Mouse (Mus musculus) neural tube, embryonic 15.5 days (tissue): ENCODE results near the gene Wdr81. TPM values are rescaled to one million over a fixed set of nuclear protein-coding genes. Genes with fewer than 3 reads are reported as not detected.
"Not testable (repeated sequence)": the region's sequence is repeated elsewhere in the genome, so short reads cannot be mapped to it uniquely, and the experiment has no call there.

Experiments used
- ATAC-seq: fragments of 200-750 bp; cut with Nextera tagmentation; 2 replicates; pipeline ENCODE4 v1.8.0; 2017; ENCODE audit warnings: mild to moderate bottlenecking, moderate TSS enrichment, moderate library complexity; ENCODE audit not compliant: low FRiP score
- H3K27ac ChIP-seq: fragments of 300-500 bp; sonication (generic); replicated peaks from 2 replicates; pipeline ENCODE4 v1.5.1; 2015; ENCODE audit warnings: mild to moderate bottlenecking, inconsistent platforms
- H3K27me3 ChIP-seq: fragments of 300-500 bp; sonication (generic); replicated peaks from 2 replicates; pipeline ENCODE4 v1.6.1; 2015; ENCODE audit warnings: inconsistent platforms
- H3K36me3 ChIP-seq: fragments of 300-500 bp; sonication (generic); 2 replicates; pipeline ENCODE4 v1.6.1; 2015; ENCODE audit warnings: inconsistent platforms
- H3K4me1 ChIP-seq: fragments of 300-500 bp; sonication (generic); 2 replicates; pipeline ENCODE4 v1.6.1; 2015; ENCODE audit warnings: inconsistent platforms
- H3K4me2 ChIP-seq: fragments of 300-500 bp; sonication (generic); 2 replicates; pipeline ENCODE4 v1.6.1; 2015; ENCODE audit warnings: inconsistent platforms, mild to moderate bottlenecking, moderate library complexity
- H3K4me3 ChIP-seq: fragments of 300-500 bp; sonication (generic); replicated peaks from 2 replicates; pipeline ENCODE4 v1.5.1; 2015; ENCODE audit warnings: mild to moderate bottlenecking, inconsistent platforms
- H3K9ac ChIP-seq: fragments of 300-500 bp; sonication (generic); replicated peaks from 2 replicates; pipeline ENCODE4 v1.6.1; 2015; ENCODE audit warnings: mild to moderate bottlenecking, inconsistent platforms
- H3K9me3 ChIP-seq: fragments of 300-500 bp; sonication (generic); replicated peaks from 2 replicates; pipeline ENCODE4 v1.6.1; 2016; ENCODE audit warnings: inconsistent platforms
- WGBS: fragments of 180-500 bp; shearing (Covaris S2); methylation state at CpG from one replicate; pipeline ENCODE4 v1.1.7; 2015; ENCODE audit warnings: mixed read lengths; 5-methylcytosine and 5-hydroxymethylcytosine counted together
- polyA plus RNA-seq: library from polyadenylated mRNA; unstranded; fragments of >200 nt; fragmentation: Nextera tagmentation; extraction: Ambion mirVana; gene quantifications from 2 replicates; pipeline ENCODE4 v1.2.1, GENCODE M21; 2015

The Wdr81 gene
- polyA plus RNA-seq, 1 experiment from 2014 or later, result 6.3 TPM

DNA sequence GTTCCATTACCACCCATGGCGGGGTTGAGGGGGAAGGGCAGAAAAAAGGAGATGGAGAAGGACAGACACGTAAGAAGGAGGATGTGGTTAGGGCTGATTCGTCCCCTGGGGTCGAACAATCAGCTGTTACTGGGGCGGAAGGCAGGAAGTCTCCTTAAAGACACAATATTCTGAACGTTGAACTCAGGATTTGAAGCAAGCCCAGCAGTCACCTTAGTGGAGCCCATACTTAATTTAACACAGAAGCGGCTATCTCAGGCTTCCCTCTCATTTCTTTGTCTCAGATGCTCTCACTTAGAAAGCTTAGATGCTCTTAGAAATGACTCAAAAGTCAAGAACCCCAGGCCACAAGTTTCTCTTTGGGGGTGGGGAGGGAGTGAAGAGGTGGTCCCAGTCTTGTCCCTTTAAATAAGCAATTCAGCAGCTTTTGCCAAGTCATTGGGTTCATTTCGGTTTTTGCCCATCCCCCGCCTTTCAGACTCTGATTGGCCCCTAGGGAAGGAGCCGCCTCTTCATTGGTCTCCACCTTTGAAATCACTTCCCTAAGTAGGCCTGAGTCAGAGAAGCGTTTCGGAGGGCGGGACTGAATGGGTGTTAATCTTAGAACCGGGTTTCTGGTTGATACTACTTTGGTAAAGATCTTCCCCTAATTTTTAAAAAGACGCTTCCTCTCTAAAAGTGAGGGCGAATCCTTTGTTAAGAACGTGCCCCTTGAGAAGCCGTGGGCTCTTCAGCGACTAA lies 5.8 kb upstream of the Wdr81 start:
- Histone ChIP-seq H3K4me3 (peak overlapping the region; percentile 86), H3K36me3 (peaks cover 10% of the 10 kb centered on the region), H3K9ac (peak overlapping the region; percentile 43), H3K27ac (peak overlapping the region; percentile 89), H3K9me3 (no peaks in the 10 kb centered on the region), H3K4me1 (peaks cover 36% of the 10 kb centered on the region), H3K4me2 (peak overlapping the region; percentile 99), H3K27me3 (no peaks in the 10 kb centered on the region)
- peak; percentile 33; the same call in 1 of the 2 replicates for ATAC-seq
- WGBS, result 2% methylated on average over 19 of the region's 19 CpGs

DNA sequence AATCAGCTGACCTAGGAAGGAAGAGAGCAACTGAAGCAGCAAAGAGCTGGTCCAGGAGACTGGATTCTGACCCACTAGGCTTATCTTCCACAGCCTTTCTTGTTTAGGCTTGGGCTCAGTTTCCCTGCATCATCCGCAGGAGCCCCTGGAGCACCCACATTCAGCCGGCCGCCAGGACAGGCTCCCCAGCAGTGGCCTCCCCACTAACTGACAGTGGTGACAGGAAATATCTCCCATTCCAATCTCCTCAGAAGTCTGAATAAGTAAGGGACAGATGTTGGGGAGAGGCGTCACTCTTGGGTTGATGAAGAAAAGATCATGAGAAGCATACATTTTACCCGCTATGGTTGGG lies 5.2 kb upstream of the Wdr81 start:
- Histone ChIP-seq H3K4me3 (0 out of 2 replicates have a peak overlapping the region, but pooled peaks have one; percentile 86), H3K9me3 (no peaks in the 10 kb centered on the region), H3K9ac (no peak overlapping the region), H3K4me2 (peak overlapping the region; percentile 99), H3K4me1 (peaks cover 42% of the 10 kb centered on the region), H3K36me3 (peaks cover 4% of the 10 kb centered on the region), H3K27ac (peak overlapping the region; percentile 89), H3K27me3 (no peaks in the 10 kb centered on the region)
- WGBS, result 37% methylated on average over 5 of the region's 5 CpGs
- no peak for ATAC-seq

DNA sequence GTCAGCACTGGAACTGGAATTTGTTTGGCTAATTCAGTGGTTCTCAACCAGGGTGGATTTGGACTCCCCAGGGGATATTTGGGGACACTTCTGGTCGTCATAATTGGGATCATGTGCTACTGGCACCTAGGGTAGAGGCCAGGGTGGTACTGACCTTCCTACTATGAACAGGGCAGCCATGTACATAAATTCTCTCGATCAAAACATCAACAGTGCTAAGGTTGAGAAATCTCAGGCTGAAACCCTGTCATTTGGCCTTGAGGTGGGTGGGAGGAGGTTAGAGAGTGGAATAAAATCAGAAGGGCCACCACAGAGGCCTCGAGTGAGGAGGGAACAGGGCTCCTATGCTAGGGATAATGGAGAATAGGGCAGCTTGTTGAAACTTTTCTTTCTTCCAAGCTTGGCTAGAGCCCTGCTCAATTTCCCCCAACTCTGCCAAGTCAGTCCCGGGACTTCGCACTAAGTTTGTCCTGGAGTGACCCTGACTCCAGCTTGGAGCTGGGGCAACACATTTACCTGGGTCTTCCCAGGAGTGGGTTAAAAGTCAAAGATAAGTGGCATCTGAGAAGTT lies 4.7 kb upstream of the Wdr81 start:
- no peak for ATAC-seq
- no peak overlapping the region for H3K4me3 ChIP-seq
- H3K9ac ChIP-seq, result no peak overlapping the region
- H3K9me3 ChIP-seq, result no peaks in the 10 kb centered on the region
- H3K27me3 ChIP-seq, result no peaks in the 10 kb centered on the region
- H3K27ac ChIP-seq, result peak overlapping the region; percentile 89; the same call in 1 of the 2 replicates
- peaks cover 43% of the 10 kb centered on the region for H3K4me1 ChIP-seq
- WGBS, result 84% methylated on average over 5 of the region's 5 CpGs
- H3K4me2 ChIP-seq, result no peak overlapping the region; the same call in 1 of the 2 replicates
- no peaks in the 10 kb centered on the region for H3K36me3 ChIP-seq

DNA sequence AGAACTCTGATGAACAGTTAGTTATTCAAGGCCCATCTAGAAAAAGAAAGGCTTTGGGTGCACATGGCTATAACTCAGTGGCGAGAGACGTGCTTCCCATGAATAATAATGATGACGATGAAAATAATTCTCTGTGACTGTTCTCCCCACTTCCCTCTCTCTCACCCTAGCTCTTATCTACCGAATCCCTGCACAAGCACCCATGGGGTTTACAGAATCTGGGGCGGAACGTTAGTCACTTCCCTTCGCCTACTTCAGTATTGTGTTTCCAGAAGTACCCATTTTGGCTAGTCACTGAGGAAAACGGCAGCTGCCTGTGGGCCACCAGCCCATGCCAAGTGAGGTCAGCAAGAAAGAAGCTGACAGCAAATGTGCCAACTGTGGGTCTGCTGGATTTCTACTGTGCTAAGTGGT lies 4.1 kb upstream of the Wdr81 start:
- no peaks in the 10 kb centered on the region for H3K9me3 ChIP-seq
- H3K4me2 ChIP-seq, result no peak overlapping the region
- 88% methylated on average over 8 of the region's 8 CpGs for WGBS
- peaks cover 47% of the 10 kb centered on the region for H3K4me1 ChIP-seq
- no peak for ATAC-seq
- no peaks in the 10 kb centered on the region for H3K36me3 ChIP-seq
- H3K4me3 ChIP-seq, result no peak overlapping the region
- H3K27ac ChIP-seq, result no peak overlapping the region
- H3K9ac ChIP-seq, result no peak overlapping the region
- no peaks in the 10 kb centered on the region for H3K27me3 ChIP-seq

DNA sequence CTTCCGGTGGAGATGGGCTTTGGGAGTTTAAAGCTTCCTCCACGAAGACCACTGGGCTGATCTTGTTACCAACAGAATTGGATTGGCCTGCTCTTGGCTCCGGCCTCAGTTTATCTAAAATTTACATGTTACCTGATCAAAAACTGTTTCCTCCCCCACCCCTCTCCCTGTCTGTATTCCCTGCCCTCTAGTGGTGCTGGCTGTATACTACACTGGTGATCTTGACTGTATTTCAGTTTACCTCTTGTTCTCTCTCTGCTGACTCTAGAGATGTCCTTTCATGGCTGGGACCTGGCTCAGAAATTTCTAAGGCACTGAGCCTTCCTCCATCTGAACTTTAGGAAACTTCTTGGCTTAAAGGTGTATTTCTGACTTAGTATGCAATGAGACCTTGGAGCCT lies 3.7 kb upstream of the Wdr81 start:
- ATAC-seq, result no peak
- WGBS, result 12% methylated on average over 3 of the region's 3 CpGs
- no peak overlapping the region for H3K4me2 ChIP-seq

DNA sequence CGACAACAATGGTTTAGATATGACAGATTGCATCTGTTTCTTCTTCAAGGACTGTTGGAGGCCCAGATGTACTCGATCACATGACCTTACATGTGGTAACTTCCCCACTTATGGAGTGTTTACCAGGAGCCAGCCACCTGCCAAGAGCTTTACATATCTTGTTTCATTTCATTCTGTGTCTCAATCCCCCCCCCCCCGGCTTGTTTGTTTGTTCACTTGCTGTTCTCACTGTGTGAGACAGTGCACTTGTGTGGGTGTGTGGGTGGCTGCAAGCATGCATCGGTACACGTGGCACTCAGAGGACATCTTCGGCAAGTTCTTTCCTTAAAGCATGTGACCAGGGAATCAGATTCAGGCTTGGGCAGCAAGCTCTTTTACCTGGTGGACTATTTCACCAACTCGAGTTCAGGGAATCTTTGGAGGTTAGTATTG lies 1.9 kb upstream of the Wdr81 start:
- Histone ChIP-seq H3K4me2 (no peak overlapping the region), H3K4me1 (peaks cover 51% of the 10 kb centered on the region), H3K36me3 (0 out of 2 replicates have a peak, but pooled peaks cover under 1% of the 10 kb centered on the region), H3K9ac (no peak overlapping the region), H3K27ac (no peak overlapping the region), H3K27me3 (no peaks in the 10 kb centered on the region), H3K9me3 (no peaks in the 10 kb centered on the region), H3K4me3 (no peak overlapping the region)
- no peak for ATAC-seq
- WGBS, result 93% methylated on average over 7 of the region's 7 CpGs

More for the DNA sequence above, 3.7 kb upstream of the Wdr81 start:
- H3K27ac ChIP-seq, result no peak overlapping the region
- H3K36me3 ChIP-seq, result no peaks in the 10 kb centered on the region
- peaks cover 47% of the 10 kb centered on the region for H3K4me1 ChIP-seq
- no peaks in the 10 kb centered on the region for H3K27me3 ChIP-seq
- 0 out of 2 replicates have a peak overlapping the region, but pooled peaks have one; percentile 10 for H3K9ac ChIP-seq
- H3K9me3 ChIP-seq, result no peaks in the 10 kb centered on the region
- H3K4me3 ChIP-seq, result no peak overlapping the region

DNA sequence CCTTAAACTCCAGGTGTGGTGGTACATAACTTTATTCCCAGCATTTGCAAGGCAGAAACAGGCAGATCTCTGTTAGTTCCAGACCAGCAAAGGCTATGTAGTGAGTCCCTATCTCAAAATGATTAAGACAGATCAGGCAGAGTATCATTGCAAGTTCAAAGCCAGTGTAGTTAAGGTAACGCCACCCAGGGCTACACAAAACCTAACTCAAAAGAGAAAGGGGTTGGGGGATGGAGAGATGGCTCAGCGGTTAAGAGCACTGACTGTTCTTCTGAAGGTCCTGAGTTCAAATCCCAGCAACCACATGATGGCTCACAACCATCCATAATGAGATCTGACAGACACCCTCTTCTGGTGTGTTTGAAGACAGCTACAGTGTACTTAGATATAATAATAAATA lies 1.5 kb upstream of the Wdr81 start:
- H3K36me3 ChIP-seq, H3K9ac ChIP-seq, H3K27me3 ChIP-seq, ATAC-seq, H3K4me3 ChIP-seq, H3K9me3 ChIP-seq, H3K4me2 ChIP-seq, H3K27ac ChIP-seq: not testable (repeated sequence)
- WGBS, result 91% methylated on average over 2 of the region's 2 CpGs
- peaks cover 55% of the 10 kb centered on the region for H3K4me1 ChIP-seq

DNA sequence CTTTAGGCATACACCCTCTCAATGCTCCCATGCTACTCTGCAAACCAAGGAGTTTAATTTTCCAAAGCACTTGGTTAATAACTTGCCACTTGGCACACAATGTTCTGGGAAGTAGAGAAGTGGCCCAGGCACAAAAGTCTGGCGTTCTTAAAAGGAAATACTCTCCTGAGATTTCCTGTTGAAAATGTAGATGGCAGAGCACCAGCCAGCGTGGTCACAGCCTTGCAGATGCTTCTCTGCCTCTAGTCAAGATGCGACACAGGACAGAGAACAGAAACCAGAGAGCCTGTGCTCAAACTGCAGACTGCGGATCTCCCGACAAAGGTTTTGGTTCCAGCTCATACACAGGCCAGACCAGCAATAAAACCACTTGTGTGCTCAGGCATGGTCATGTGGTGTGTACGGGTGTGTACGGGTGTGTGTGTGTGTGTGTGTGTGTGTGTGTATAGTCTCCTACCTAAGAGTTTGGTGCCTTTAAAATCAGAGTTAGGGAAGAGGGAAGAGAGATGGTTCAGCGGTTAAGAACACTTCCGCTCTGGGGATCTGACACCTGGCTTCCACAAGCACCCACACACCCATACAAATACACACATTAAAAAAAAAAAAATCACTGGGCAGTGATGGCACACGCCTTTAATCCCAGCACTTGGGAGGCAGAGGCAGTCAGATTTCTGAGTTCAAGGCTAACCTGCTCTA lies 672 bp upstream of the Wdr81 start:
- peak overlapping the region; percentile 63 for H3K9ac ChIP-seq
- H3K36me3 ChIP-seq, result peaks cover 7% of the 10 kb centered on the region; the same call in 1 of the 2 replicates
- WGBS, result 77% methylated on average over 10 of the region's 10 CpGs
- H3K27ac ChIP-seq, result peak overlapping the region; percentile 70
- peak overlapping the region; percentile 66 for H3K4me3 ChIP-seq
- no peak for ATAC-seq
- no peaks in the 10 kb centered on the region for H3K9me3 ChIP-seq
- no peaks in the 10 kb centered on the region for H3K27me3 ChIP-seq
- peak overlapping the region; percentile 97 for H3K4me2 ChIP-seq
- peaks cover 57% of the 10 kb centered on the region for H3K4me1 ChIP-seq

DNA sequence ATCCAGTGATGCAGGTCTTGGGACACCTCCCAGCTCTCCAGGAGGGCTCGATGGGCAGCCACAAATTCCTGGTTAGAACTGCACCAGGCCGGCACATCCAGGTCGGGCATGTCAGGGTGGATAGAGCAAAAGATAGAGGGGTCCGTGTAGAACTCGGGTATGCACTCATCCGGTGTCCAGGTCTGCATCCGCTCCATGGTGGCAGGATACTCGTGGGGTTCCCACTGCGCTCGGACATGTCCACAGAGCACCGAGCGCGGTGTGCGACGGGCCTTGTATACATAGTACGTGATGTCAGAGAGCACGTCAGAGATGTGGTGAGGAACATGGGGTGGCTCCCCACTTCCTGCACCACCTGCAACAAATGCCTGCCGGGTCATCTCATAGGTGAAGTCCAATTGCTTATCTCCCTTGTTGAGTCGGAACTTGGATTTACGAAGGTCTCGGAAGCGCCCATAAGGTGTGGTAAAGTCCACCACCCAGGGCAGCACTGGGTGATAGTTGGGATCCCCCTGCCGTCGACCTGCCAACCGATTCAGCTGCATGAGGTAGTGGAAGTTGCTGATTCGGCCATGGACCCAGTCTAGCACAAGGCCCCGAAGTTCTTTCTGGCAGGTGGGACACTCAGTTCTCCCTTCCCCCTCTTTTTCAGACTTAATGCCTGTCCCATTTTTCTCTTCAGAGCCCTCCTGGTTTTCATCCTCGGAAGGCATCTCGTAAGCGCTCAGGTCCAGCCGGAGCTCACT lies 1.5 kb downstream of the Wdr81 start:
- H3K4me1 ChIP-seq, result peaks cover 50% of the 10 kb centered on the region
- no peak overlapping the region for H3K9ac ChIP-seq
- peaks cover 23% of the 10 kb centered on the region for H3K36me3 ChIP-seq
- H3K4me3 ChIP-seq, result no peak overlapping the region; the same call in 1 of the 2 replicates
- H3K27ac ChIP-seq, result no peak overlapping the region
- H3K4me2 ChIP-seq, result peak overlapping the region; percentile 97
- no peaks in the 10 kb centered on the region for H3K27me3 ChIP-seq
- no peak for ATAC-seq
- WGBS, result 93% methylated on average over 31 of the region's 31 CpGs
- H3K9me3 ChIP-seq, result no peaks in the 10 kb centered on the region

DNA sequence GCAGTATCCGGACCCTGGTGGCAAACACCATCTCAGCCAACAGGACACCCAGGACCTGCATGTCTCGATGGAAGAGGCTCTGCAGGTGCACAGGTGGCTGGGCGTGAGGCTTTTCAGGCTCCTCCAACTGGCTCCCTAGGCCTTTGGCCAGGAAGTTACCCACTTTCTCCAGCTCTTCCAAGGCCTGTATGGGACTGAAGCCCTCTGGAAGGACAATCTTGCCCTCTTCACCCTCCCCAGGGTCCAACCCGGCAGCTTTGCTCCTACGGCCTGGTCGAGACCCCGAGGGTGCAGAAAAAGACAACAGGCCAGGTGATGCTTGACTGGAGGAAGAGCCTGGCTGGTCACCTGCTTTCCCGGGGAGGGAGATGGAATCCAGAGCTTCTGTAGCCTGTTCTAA lies 2.4 kb downstream of the Wdr81 start:
- WGBS, result 95% methylated on average over 8 of the region's 8 CpGs
- Histone ChIP-seq H3K9ac (no peak overlapping the region), H3K27me3 (no peaks in the 10 kb centered on the region), H3K4me1 (peaks cover 50% of the 10 kb centered on the region), H3K27ac (no peak overlapping the region), H3K4me3 (no peak overlapping the region), H3K36me3 (peaks cover 32% of the 10 kb centered on the region), H3K9me3 (no peaks in the 10 kb centered on the region), H3K4me2 (no peak overlapping the region)
- no peak for ATAC-seq

DNA sequence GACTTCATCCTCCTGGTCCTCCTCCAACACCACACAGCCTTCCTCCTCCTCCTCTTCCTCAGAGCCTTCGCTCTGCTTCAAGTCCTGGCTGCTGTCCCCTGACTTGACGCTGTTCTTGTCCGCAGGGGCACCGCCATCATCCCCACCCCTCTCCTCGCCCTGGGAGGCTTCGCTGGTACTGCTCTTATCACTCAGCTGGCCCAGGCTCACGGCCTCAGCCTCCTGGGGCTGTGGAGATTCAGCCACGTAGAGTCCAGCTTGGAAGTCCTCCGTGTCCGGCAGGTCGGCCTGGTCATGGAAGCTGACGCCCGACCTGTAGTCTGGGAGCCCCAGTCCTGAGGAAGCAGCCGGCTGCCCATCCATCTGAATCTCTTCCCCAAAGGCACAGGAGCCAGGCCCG lies 3.6 kb downstream of the Wdr81 start:
- Histone ChIP-seq H3K9me3 (no peaks in the 10 kb centered on the region), H3K4me1 (peaks cover 50% of the 10 kb centered on the region), H3K4me2 (no peak overlapping the region), H3K9ac (no peak overlapping the region), H3K36me3 (peaks cover 40% of the 10 kb centered on the region), H3K27ac (no peak overlapping the region), H3K27me3 (no peaks in the 10 kb centered on the region), H3K4me3 (no peak overlapping the region)
- no peak for ATAC-seq
- 89% methylated on average over 15 of the region's 15 CpGs for WGBS
